Mouse (Mus musculus): ENCODE measurements at regions not wholly inside any gene's neighbourhood (a gene's known extent, or its start where the extent isn't known, plus 50 kb on each side); places are given as distances from the start of the nearest gene placed in this dataset.
A peak's percentile ranks its signal among the peaks of the same experiment; 100 is the strongest.

DNA sequence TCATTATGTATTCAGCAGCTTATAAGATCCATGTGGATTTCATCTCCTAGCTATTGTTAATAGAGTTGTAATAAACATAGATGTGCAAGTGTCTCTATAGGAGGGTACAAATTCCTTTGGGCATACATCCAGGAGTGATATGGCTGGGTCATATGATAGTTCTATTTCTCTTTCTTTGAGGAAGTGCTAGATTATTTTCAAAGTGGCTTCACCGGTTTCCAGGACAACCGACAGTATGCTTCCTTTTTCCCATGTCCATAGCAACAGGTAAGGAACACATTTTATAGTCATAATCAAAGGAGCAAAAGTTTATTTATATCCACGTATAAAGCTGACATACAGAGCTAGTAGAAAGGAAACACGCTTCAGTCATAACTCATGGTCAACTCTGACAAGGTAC lies 710.2 kb upstream of the Tenm4 start:
- DNase-seq (ENCODE audit: low spot score in 2 of 2) = no peak

DNA sequence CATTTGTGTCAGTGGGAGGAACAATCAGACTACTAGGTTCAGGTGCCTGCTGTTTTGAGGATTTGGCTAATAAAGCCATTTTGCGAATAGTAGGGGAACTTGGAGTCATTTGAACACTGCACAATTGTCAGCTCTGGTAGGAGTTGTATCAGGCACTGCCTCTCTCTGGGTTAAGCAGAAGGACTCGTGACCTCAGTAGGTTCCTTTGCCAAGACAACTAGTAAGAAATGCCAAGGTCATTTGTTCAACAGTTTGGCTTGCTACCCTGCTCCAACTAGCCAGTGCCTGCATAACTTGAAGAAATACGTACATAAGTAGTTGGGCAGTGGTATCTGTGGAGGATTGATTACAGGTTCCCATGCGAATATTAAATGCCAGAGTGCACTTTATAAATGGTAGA lies 705.5 kb upstream of the Tenm4 start:
- no peak for DNase-seq (ENCODE audit: low spot score in 2 of 2)

DNA sequence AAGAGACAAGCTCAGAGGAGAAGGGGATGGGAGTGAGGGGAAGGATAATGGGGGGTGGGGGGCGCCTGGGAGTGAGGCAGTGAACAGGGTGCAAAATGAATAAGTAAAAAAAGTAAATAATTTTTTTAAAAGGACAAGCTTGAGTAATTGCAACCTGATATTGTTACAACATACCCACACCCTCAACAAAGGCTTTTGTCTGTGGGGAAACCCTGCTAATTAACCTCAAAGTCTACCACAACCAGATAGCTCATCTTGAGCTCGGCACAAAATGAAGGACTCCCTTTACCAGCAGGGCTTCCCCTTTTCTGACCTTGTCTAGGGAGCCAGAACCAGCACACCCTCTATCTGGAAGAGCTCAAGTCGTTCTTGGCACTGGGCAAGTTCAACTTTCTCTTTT lies 704.0 kb upstream of the Tenm4 start:
- DNase-seq (ENCODE audit: low spot score in 2 of 2) = no peak

DNA sequence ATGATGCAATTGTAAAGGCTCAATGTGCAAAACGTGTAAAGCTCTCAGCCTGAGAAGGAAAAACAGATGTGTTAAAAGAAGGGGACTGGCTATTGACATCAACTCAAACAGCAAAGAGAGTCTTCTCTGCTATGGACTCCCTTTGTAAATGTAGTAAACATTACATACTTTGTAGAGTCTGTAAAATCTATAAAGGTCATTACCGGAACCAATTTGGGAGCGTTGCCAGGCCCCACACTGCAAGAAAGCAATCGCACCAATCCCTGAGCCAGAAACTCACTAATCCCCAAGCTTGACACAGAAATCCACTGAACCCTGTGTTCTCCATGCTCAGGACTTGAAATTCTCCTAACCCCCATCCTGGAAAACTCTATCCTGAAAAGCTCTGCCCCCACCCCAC lies 697.2 kb upstream of the Tenm4 start:
- DNase-seq (ENCODE audit: low spot score in 2 of 2) = no peak

DNA sequence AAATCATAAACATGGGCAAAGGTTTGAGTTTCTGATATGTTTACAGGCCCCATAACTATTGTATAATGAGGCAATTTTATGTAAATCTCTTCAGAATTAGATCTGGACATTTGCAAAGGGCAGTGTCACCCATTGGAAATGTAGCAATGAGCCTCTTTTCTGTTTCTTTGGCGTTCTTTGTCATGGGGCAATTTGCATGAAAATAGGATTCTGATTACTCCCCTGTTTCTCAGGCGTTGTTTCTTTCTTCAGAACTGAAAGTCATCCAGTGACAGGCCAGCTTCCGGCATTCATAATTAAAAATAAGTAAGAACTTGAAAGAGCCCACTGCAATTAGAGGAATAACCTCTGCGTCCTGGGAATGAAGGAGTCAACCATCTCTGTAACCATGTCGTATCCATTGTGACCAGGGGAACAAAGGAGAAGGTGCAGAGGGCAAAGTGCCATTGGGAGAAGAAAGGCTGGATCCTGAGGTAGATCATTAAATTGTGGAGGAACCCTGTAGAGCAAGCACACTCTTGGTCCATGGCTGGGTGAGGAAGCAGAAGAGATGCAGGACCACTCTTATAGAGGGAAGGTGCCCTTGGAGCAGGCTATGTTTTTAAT lies 690.8 kb upstream of the Tenm4 start:
- no peak for DNase-seq (ENCODE audit: low spot score in 2 of 2)

- DNase-seq (ENCODE audit: low spot score in 2 of 2) = peak in 1 of 2 experiments; percentile 62
Measured at GRCm38 (mm10) chr7:95489666-95490065, 681.4 kb upstream of the Tenm4 start.

GRCm38 (mm10) chr7:95494793-95495192 lies 676.3 kb upstream of the Tenm4 start:
- DNase-seq (ENCODE audit: low spot score in 2 of 2) = no peak

DNA sequence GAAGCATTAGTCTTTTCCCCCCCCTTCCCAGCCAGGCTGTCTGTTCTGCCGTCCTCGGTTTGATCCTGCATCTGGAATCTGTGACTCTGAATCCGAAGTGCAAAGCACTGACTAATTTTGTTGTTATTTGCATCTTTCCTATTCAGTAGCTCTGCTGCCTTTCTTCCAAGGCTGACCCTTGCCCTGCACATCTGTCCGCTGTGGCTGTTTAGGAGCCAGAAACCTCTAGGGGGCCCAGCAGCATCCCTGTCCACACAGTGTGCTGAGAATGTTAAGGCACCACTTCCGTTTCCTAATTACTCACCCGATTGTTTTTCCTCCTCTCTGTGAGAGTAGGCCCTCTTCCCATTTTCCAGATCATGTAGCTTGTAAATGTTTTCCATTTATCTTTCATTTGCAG lies 668.1 kb upstream of the Tenm4 start:
- no peak for DNase-seq (ENCODE audit: low spot score in 2 of 2)

GRCm38 (mm10) chr7:95547256-95547655 lies 623.8 kb upstream of the Tenm4 start:
- no peak for DNase-seq (ENCODE audit: low spot score in 2 of 2)

GRCm38 (mm10) chr7:95550099-95550498 lies 620.9 kb upstream of the Tenm4 start:
- no peak for DNase-seq (ENCODE audit: low spot score in 2 of 2)

DNA sequence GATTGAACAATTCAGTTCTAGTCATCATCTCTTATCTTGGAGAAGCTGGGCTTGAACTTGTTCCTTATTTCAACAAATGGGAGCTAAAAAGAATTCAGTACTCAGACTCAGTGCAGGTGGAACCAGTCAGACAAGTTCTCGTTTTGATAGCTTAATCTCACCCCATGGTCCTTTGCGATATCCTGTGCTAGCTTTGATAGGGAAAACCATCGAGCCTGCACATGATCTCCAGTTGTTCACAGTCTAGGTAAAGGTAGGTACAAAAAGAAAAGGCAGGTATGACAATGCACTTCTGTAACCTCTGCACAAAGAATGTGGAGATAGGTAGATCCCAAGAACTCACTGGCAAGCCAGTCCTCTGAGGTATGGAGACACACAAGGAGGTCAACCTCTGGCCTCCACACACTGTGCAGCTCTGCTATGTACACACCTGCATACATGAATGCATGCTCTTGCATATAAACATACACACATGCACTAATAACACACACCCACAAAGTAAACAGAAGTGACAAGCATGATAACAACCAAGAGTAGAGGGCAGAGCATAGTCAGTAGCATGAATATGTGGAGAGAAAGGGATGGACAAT lies 619.2 kb upstream of the Tenm4 start:
- no peak for DNase-seq (ENCODE audit: low spot score in 2 of 2)

DNA sequence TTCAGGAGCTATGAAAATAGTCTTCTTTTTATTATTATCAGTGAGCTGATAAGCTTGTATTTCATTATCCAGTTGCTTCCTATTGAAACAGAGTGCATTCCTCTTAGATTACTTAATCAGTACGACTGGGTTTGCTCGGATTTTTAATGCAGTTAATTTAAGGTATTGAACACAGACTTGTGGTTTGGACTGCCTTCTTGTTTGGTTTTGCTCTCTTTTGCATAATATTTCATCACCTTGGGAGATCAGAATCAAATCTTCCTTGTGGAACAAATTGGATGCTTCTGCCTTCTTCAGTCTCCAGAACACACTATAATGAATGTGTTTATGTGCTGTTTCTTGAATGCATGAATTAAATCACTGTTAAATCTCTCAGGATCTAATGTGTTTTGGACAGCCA lies 612.5 kb upstream of the Tenm4 start:
- no peak for DNase-seq (ENCODE audit: low spot score in 2 of 2)

DNA sequence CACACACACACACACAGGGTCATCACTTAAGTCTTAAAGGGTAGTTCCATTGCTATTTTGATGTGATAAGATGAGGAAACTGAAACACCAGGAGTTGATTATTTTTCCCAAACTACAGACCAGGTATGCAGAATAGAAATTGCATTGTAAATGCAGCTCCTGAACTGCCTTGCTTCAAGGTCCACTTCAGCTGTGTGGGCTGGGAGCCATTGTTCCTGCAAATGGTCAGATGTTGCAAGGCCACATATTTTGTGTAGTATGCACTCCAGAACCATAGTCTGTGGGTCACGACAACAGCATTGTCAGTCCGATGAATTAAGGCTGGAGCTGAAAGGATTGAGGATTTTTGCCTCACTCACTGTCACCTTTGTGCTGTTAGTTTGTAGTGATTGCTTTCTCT lies 592.4 kb upstream of the Tenm4 start:
- no peak for DNase-seq (ENCODE audit: low spot score in 2 of 2)

DNA sequence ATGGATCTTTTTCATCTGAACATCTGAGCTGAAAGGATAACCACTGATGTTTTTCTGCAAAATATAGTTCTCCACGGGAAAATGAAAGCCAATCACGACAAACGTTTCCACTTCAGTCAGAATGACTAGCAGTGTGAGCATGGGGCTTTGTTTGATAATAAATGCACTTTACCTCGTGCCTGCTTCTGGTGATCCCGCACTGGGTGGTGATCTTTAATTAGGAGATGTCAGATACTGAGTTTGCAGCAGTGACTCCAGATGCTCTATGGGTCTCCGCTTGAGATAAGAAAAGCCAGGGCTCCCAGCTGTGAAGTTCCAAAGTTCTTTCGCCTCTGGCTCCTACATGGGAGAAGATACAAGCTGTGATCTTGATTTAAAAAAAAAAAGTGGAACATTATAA lies 589.7 kb upstream of the Tenm4 start:
- DNase-seq (ENCODE audit: low spot score in 2 of 2) = no peak

DNA sequence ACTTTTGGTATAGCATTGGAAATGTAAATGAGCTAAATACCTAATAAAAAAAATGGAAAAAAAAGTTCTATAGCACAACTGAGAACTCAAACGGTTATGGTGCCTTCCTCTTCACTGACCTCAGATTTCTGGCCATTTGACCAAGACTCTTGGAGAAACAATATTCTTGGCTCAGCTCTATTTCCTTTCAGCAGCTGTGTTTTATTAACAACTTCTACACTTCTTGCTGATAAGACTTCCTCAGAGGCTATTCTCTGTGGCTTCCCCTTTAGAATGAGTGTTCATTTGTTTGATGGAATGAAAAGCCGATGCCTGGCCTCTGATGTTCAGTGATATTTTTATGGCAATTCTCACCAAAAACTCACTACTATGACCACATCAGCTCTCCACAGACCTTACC lies 572.7 kb upstream of the Tenm4 start:
- no peak for DNase-seq (ENCODE audit: low spot score in 2 of 2)

GRCm38 (mm10) chr7:95613736-95614135 lies 557.3 kb upstream of the Tenm4 start:
- no peak for DNase-seq (ENCODE audit: low spot score in 2 of 2)

DNA sequence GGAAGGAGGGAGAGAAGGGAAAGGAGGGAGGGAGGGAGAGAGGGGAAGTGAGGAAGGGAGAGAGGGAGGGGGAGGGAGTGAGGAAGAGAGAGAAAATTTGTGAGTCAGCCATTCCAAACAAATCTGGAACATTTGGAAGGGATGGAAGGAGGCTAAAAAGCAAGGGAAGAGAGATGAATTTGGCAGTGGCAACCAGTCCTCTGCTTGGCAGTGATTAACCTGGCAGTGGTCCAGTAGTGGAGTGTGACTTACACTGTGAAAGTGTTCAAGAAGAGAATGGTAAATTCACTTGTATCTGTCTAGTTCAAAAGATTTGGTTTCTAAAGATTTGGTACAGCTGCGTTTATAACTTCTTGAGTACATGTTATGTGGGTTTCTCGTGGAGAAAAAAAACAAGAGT lies 553.7 kb upstream of the Tenm4 start:
- DNase-seq (ENCODE audit: low spot score in 2 of 2) = peak; percentile 35 to 57

GRCm38 (mm10) chr7:95618170-95618569 lies 552.9 kb upstream of the Tenm4 start:
- DNase-seq (ENCODE audit: low spot score in 2 of 2) = no peak

- DNase-seq (ENCODE audit: low spot score in 2 of 2) = no peak
Measured at GRCm38 (mm10) chr7:95620079-95620478, 551.0 kb upstream of the Tenm4 start.

DNA sequence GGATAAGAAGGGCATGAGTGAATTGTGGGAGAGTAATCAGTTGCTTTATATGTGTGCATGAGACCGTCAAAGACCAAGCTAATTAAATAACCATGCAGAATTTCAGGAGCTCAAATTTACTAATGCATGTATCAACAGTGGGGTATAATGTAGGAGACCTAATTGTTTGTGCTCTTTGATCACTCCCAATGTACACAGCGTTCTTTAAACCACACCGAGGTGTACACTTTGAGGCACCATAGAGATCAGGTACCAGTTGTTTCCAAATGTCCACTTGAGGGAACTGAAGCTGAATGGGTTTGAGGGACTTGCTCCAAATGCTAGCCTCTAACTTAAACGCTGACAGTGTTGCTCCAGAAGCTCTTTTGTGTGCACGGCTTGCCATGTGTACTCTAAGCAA lies 530.4 kb upstream of the Tenm4 start:
- DNase-seq (ENCODE audit: low spot score in 2 of 2) = no peak

- no peak for DNase-seq (ENCODE audit: low spot score in 2 of 2)
Measured at GRCm38 (mm10) chr7:95674319-95674718, 496.7 kb upstream of the Tenm4 start.

- no peak for DNase-seq (ENCODE audit: low spot score in 2 of 2)
Measured at GRCm38 (mm10) chr7:95682521-95682920, 488.5 kb upstream of the Tenm4 start.

GRCm38 (mm10) chr7:95687733-95688132 lies 483.3 kb upstream of the Tenm4 start:
- no peak for DNase-seq (ENCODE audit: low spot score in 2 of 2)

Data from layer of hippocampus, adult 18-20 months (tissue).